Mouse (Mus musculus) brain, embryonic 14.5 days (tissue): Measurements from ENCODE around the gene Wdr60.

Source experiments
- CTCF ChIP-seq: fragments of 200-500 bp; IDR thresholded peaks from 2 replicates; pipeline ENCODE4 v1.5.1; 2012; ENCODE audit warnings: inconsistent platforms, mild to moderate bottlenecking, moderate library complexity, borderline replicate concordance; ENCODE audit not compliant: insufficient read depth, insufficient read length; ENCODE audit errors: extremely low read depth
- POLR2A ChIP-seq: fragments of 200-500 bp; IDR thresholded peaks from 2 replicates; pipeline ENCODE4 v1.6.1; 2012; ENCODE audit warnings: mild to moderate bottlenecking, inconsistent platforms, borderline replicate concordance; ENCODE audit not compliant: poor library complexity, insufficient read depth, insufficient read length, severe bottlenecking; ENCODE audit errors: extremely low read depth

GRCm38 (mm10) chr12:116276961-116277360 lies 14.1 kb upstream of the Wdr60 start:
- TF ChIP-seq CTCF (no peak), POLR2A (no peak)
